Mouse (Mus musculus) left cerebral cortex, adult 8-10 months (tissue): ENCODE results near the gene Madcam1. TPM values are rescaled to one million over a fixed set of nuclear protein-coding genes. Genes with fewer than 3 reads are reported as not detected.

ENCODE experiments used
- DNase-seq, 2 experiments: peaks; one replicate each; pipeline ENCODE4 v3.0.0; 2022; ENCODE audit warnings: low spot score in 2 of 2
- total RNA-seq, 4 experiments: library from RNA; stranded (reverse); gene quantifications; 2 replicates each; pipeline ENCODE4 v1.2.4; 2022

Madcam1 gene
- total RNA-seq, 4 experiments from 2014 or later, result 0.35 TPM; not detected in 3

- no peak for DNase-seq
These were observed 44.3 kb downstream of the Madcam1 start for GRCm38 (mm10) chr10:79708668-79709067.

GRCm38 (mm10) chr10:79709307-79709706, 44.9 kb downstream of the Madcam1 start:
- DNase-seq, result no peak

- no peak for DNase-seq
These were observed 47.7 kb downstream of the Madcam1 start for GRCm38 (mm10) chr10:79712029-79712428.

- no peak for DNase-seq
These were observed 48.3 kb downstream of the Madcam1 start for GRCm38 (mm10) chr10:79712499-79713126.

- DNase-seq, result no peak
These were observed 48.8 kb downstream of the Madcam1 start for GRCm38 (mm10) chr10:79713163-79713562.

GRCm38 (mm10) chr10:79714996-79715395, 50.6 kb downstream of the Madcam1 start:
- DNase-seq, result no peak

GRCm38 (mm10) chr10:79716254-79716987, 52.1 kb downstream of the Madcam1 start, which contains the start of gene Hcn2:
Gene Hcn2, plus strand, starts transcription at chr10:79716634.
- DNase-seq, result no peak

- peak in 1 of 2 experiments; percentile 58 for DNase-seq
These were observed 52.6 kb downstream of the Madcam1 start for GRCm38 (mm10) chr10:79716988-79717355.

- DNase-seq, result no peak
These were observed 53.4 kb downstream of the Madcam1 start for GRCm38 (mm10) chr10:79717640-79718357.

Other genes starting within 250 kb of the Madcam1 start
- gene Vmn2r83, start 195.8 kb upstream of the Madcam1 start, total RNA-seq, result not detected
- gene Plpp2, start 130.8 kb upstream of the Madcam1 start, total RNA-seq, result 1 to 10 TPM; 4.8 to 6.3 (median 6.1) TPM
- gene Mier2, start 109.4 kb upstream of the Madcam1 start, total RNA-seq, result 10 to 100 TPM; 43.1 to 48.8 (median 47.9) TPM
- gene Theg, start 77.2 kb upstream of the Madcam1 start, total RNA-seq, result 1 to 10 TPM in 1 of 4 experiments, under 1 TPM in 3; 0.33 to 1.3 (median 0.90) TPM
- 10 to 100 TPM; 16.1 to 18.6 (median 17.1) TPM for gene C2cd4c, start 50.5 kb upstream of the Madcam1 start, total RNA-seq
- gene Shc2, start 26.6 kb upstream of the Madcam1 start, total RNA-seq, result 10 to 100 TPM; 40.2 to 48.4 (median 43.4) TPM
- gene Odf3l2, start 18.8 kb upstream of the Madcam1 start, total RNA-seq, result under 1 TPM; 0.42 to 0.70 (median 0.47) TPM
- 10 to 100 TPM; 65.1 to 74.5 (median 69.8) TPM for gene Tpgs1, start 4.8 kb downstream of the Madcam1 start, total RNA-seq
- gene Cdc34, start 17.6 kb downstream of the Madcam1 start, total RNA-seq, result 10 to 100 TPM; 65.7 to 72.5 (median 70.4) TPM
- 1 to 10 TPM; 2.2 to 3.6 (median 3.2) TPM for gene Gzmm, start 24.5 kb downstream of the Madcam1 start, total RNA-seq
- gene Bsg, start 39.9 kb downstream of the Madcam1 start, total RNA-seq, result 100 to 1,000 TPM; 545 to 609 (median 570) TPM
- gene Hcn2, start 52.1 kb downstream of the Madcam1 start, total RNA-seq, result 100 to 1,000 TPM; 162 to 182 (median 166) TPM
- gene Polrmt, start 82.0 kb downstream of the Madcam1 start, total RNA-seq, result 10 to 100 TPM; 47.9 to 56.7 (median 51.6) TPM
- 1 to 10 TPM; 4.7 to 5.9 (median 5.8) TPM for gene Fgf22, start 90.5 kb downstream of the Madcam1 start, total RNA-seq
- gene Rnf126, start 102.4 kb downstream of the Madcam1 start, total RNA-seq, result 10 to 100 TPM; 76.8 to 92.1 (median 86.8) TPM
- 1 to 10 TPM; 2.5 to 3.6 (median 2.7) TPM for gene Fstl3, start 112.7 kb downstream of the Madcam1 start, total RNA-seq
- under 1 TPM; 0.14 to 0.63 (median 0.39) TPM for gene Prss57, start 126.4 kb downstream of the Madcam1 start, total RNA-seq
- 100 to 1,000 TPM; 265 to 281 (median 267) TPM for gene Palm, start 129.0 kb downstream of the Madcam1 start, total RNA-seq
- under 1 TPM; 0.32 to 0.89 (median 0.54) TPM for gene Misp, start 156.4 kb downstream of the Madcam1 start, total RNA-seq
- gene Ptbp1, start 189.9 kb downstream of the Madcam1 start, total RNA-seq, result 10 to 100 TPM; 59.3 to 67.3 (median 63.6) TPM
- gene Prtn3, start 209.9 kb downstream of the Madcam1 start, total RNA-seq, result 1 to 10 TPM; 2.4 to 3.2 (median 2.7) TPM
- gene Plppr3, start 210.1 kb downstream of the Madcam1 start, total RNA-seq, result 10 to 100 TPM; 49.7 to 56.0 (median 52.7) TPM
- not detected for gene Elane, start 221.7 kb downstream of the Madcam1 start, total RNA-seq
- not detected for gene Cfd, start 226.3 kb downstream of the Madcam1 start, total RNA-seq
- gene Med16, start 244.4 kb downstream of the Madcam1 start, total RNA-seq, result 10 to 100 TPM; 51.9 to 68.0 (median 61.4) TPM
- gene Gm26602, start 246.3 kb downstream of the Madcam1 start, total RNA-seq, result not detected